Mouse (Mus musculus): ENCODE data around the gene Atxn1. TPM values are rescaled to one million over a fixed set of nuclear protein-coding genes. Genes with fewer than 3 reads are reported as not detected.
A peak's percentile ranks its signal among the peaks of the same experiment; 100 is the strongest.

The Atxn1 gene
- polyA plus RNA-seq, 1 experiment from 2014 or later = 1.7 TPM

GRCm38 (mm10) chr13:45922467-45922866 is 42.3 kb downstream of the Atxn1 start:
- Histone ChIP-seq H3K27me3 (replicated peaks) (no peaks in the 10 kb centered on the region), H3K4me3 (no peak overlapping the region), H3K9ac (no peak overlapping the region), H3K36me3 (no peaks in the 10 kb centered on the region), H3K4me1 (peaks cover 35% of the 10 kb centered on the region; the same call in 1 of the 2 replicates), H3K4me2 (no peak overlapping the region), H3K9me3 (replicated peaks) (no peaks in the 10 kb centered on the region), H3K27ac (no peak overlapping the region)
- WGBS (ENCODE audit: insufficient replicate concordance) = 77% methylated on average over 9 of the region's 9 CpGs
- ATAC-seq = no peak

- no peak overlapping the region for H3K4me2 ChIP-seq
- no peak overlapping the region for H3K4me3 ChIP-seq
- WGBS (ENCODE audit: insufficient replicate concordance) = 83% methylated on average over 13 of the region's 15 CpGs
- H3K27ac ChIP-seq = no peak overlapping the region
- peaks cover 45% of the 10 kb centered on the region for H3K4me1 ChIP-seq
- no peak for ATAC-seq
- no peak overlapping the region for H3K9ac ChIP-seq
- H3K9me3 ChIP-seq (replicated peaks) = no peaks in the 10 kb centered on the region
- H3K27me3 ChIP-seq (replicated peaks) = no peaks in the 10 kb centered on the region
- H3K36me3 ChIP-seq = no peaks in the 10 kb centered on the region
Measured at GRCm38 (mm10) chr13:45918956-45919711, 45.7 kb downstream of the Atxn1 start.

- Histone ChIP-seq H3K36me3 (no peaks in the 10 kb centered on the region), H3K4me3 (no peak overlapping the region), H3K4me2 (no peak overlapping the region), H3K27me3 (replicated peaks) (no peaks in the 10 kb centered on the region), H3K9me3 (replicated peaks) (no peaks in the 10 kb centered on the region), H3K9ac (no peak overlapping the region), H3K4me1 (peaks cover 39% of the 10 kb centered on the region), H3K27ac (no peak overlapping the region)
- no peak for ATAC-seq
- 75% methylated on average over 12 of the region's 12 CpGs for WGBS (ENCODE audit: insufficient replicate concordance)
Measured at GRCm38 (mm10) chr13:45918006-45918380, 46.8 kb downstream of the Atxn1 start.

GRCm38 (mm10) chr13:45917058-45918005 is 47.5 kb downstream of the Atxn1 start:
- no peaks in the 10 kb centered on the region for H3K27me3 ChIP-seq (replicated peaks)
- H3K36me3 ChIP-seq = no peaks in the 10 kb centered on the region
- H3K4me1 ChIP-seq = peaks cover 33% of the 10 kb centered on the region
- no peak overlapping the region for H3K27ac ChIP-seq
- H3K9me3 ChIP-seq (replicated peaks) = no peaks in the 10 kb centered on the region
- no peak overlapping the region for H3K4me3 ChIP-seq
- ATAC-seq = no peak; the same call in 1 of the 2 replicates
- H3K9ac ChIP-seq = no peak overlapping the region
- WGBS (ENCODE audit: insufficient replicate concordance) = 83% methylated on average over 21 of the region's 21 CpGs
- H3K4me2 ChIP-seq = no peak overlapping the region

GRCm38 (mm10) chr13:45915921-45916320 is 48.9 kb downstream of the Atxn1 start:
- H3K36me3 ChIP-seq = no peaks in the 10 kb centered on the region
- no peak for ATAC-seq

GRCm38 (mm10) chr13:45915026-45915425 is 49.8 kb downstream of the Atxn1 start:
- Histone ChIP-seq H3K27ac (no peak overlapping the region), H3K36me3 (no peaks in the 10 kb centered on the region), H3K4me1 (peaks cover 36% of the 10 kb centered on the region), H3K9me3 (replicated peaks) (no peaks in the 10 kb centered on the region), H3K27me3 (replicated peaks) (no peaks in the 10 kb centered on the region), H3K9ac (no peak overlapping the region), H3K4me3 (no peak overlapping the region), H3K4me2 (no peak overlapping the region)
- no peak for ATAC-seq
- WGBS (ENCODE audit: insufficient replicate concordance) = 72% methylated on average over 2 of the region's 2 CpGs

More at GRCm38 (mm10) chr13:45915921-45916320, 48.9 kb downstream of the Atxn1 start:
- Histone ChIP-seq H3K27ac (no peak overlapping the region), H3K9ac (no peak overlapping the region), H3K4me2 (no peak overlapping the region), H3K9me3 (replicated peaks) (no peaks in the 10 kb centered on the region), H3K27me3 (replicated peaks) (no peaks in the 10 kb centered on the region), H3K4me3 (no peak overlapping the region), H3K4me1 (peaks cover 36% of the 10 kb centered on the region)
- WGBS (ENCODE audit: insufficient replicate concordance) = 82% methylated on average over 3 of the region's 3 CpGs

- no peak for ATAC-seq
Measured at GRCm38 (mm10) chr13:45914117-45914516, 50.7 kb downstream of the Atxn1 start.

GRCm38 (mm10) chr13:45911848-45912247 is 53.0 kb downstream of the Atxn1 start:
- H3K36me3 ChIP-seq = no peaks in the 10 kb centered on the region
- H3K9me3 ChIP-seq (replicated peaks) = no peaks in the 10 kb centered on the region
- no peak overlapping the region for H3K4me2 ChIP-seq
- no peak overlapping the region for H3K27ac ChIP-seq
- H3K4me1 ChIP-seq = peaks cover 43% of the 10 kb centered on the region
- 50% methylated on average over 7 of the region's 7 CpGs for WGBS (ENCODE audit: insufficient replicate concordance)
- H3K9ac ChIP-seq = no peak overlapping the region
- no peak overlapping the region for H3K4me3 ChIP-seq
- no peak for ATAC-seq
- H3K27me3 ChIP-seq (replicated peaks) = no peaks in the 10 kb centered on the region

More at GRCm38 (mm10) chr13:45914117-45914516, 50.7 kb downstream of the Atxn1 start:
- no peaks in the 10 kb centered on the region for H3K27me3 ChIP-seq (replicated peaks)
- 78% methylated on average over 3 of the region's 3 CpGs for WGBS (ENCODE audit: insufficient replicate concordance)
- no peak overlapping the region for H3K27ac ChIP-seq
- no peak overlapping the region for H3K9ac ChIP-seq
- H3K36me3 ChIP-seq = no peaks in the 10 kb centered on the region
- H3K4me2 ChIP-seq = no peak overlapping the region
- H3K9me3 ChIP-seq (replicated peaks) = no peaks in the 10 kb centered on the region
- no peak overlapping the region for H3K4me3 ChIP-seq
- peaks cover 36% of the 10 kb centered on the region for H3K4me1 ChIP-seq

GRCm38 (mm10) chr13:45911069-45911468 is 53.7 kb downstream of the Atxn1 start:
- Histone ChIP-seq H3K9me3 (replicated peaks) (no peaks in the 10 kb centered on the region), H3K27ac (peak overlapping the region; percentile 45; the same call in 1 of the 2 replicates), H3K4me2 (no peak overlapping the region), H3K9ac (no peak overlapping the region; the same call in 1 of the 2 replicates), H3K36me3 (no peaks in the 10 kb centered on the region), H3K4me1 (peaks cover 44% of the 10 kb centered on the region), H3K4me3 (no peak overlapping the region), H3K27me3 (replicated peaks) (no peaks in the 10 kb centered on the region)
- no peak for ATAC-seq
- 37% methylated on average over 5 of the region's 5 CpGs for WGBS (ENCODE audit: insufficient replicate concordance)

GRCm38 (mm10) chr13:45910348-45910747 is 54.5 kb downstream of the Atxn1 start:
- Histone ChIP-seq H3K27me3 (replicated peaks) (no peaks in the 10 kb centered on the region), H3K36me3 (no peaks in the 10 kb centered on the region), H3K4me1 (peaks cover 42% of the 10 kb centered on the region), H3K27ac (no peak overlapping the region), H3K4me3 (no peak overlapping the region), H3K9me3 (replicated peaks) (no peaks in the 10 kb centered on the region), H3K9ac (no peak overlapping the region), H3K4me2 (no peak overlapping the region)
- no peak for ATAC-seq
- 80% methylated on average over 7 of the region's 7 CpGs for WGBS (ENCODE audit: insufficient replicate concordance)

GRCm38 (mm10) chr13:45907181-45907691 is 57.6 kb downstream of the Atxn1 start:
- H3K36me3 ChIP-seq = no peaks in the 10 kb centered on the region
- H3K4me3 ChIP-seq = no peak overlapping the region
- H3K27me3 ChIP-seq (replicated peaks) = no peaks in the 10 kb centered on the region
- H3K9me3 ChIP-seq (replicated peaks) = no peaks in the 10 kb centered on the region
- H3K27ac ChIP-seq = no peak overlapping the region
- H3K4me2 ChIP-seq = no peak overlapping the region
- no peak for ATAC-seq
- H3K4me1 ChIP-seq = peaks cover 64% of the 10 kb centered on the region
- no peak overlapping the region for H3K9ac ChIP-seq
- 72% methylated on average over 6 of the region's 6 CpGs for WGBS (ENCODE audit: insufficient replicate concordance)
